Mouse (Mus musculus) G1E (cell line): ENCODE results near the gene Tasp1.

Source experiments
- CTCF ChIP-seq: IDR thresholded peaks from 2 replicates; pipeline ENCODE4 v1.5.1; 2012; ENCODE audit warnings: low read depth, low read length, inconsistent platforms, mixed read lengths
- GATA1 ChIP-seq: IDR thresholded peaks from 2 replicates; pipeline ENCODE4 v1.6.1; 2012; ENCODE audit warnings: borderline replicate concordance, low read length, inconsistent platforms, mixed read lengths
- GATA2 ChIP-seq: IDR thresholded peaks from 2 replicates; pipeline ENCODE4 v1.6.1; 2012; ENCODE audit warnings: low read depth, low read length, inconsistent platforms, borderline replicate concordance
- POLR2AphosphoS5 ChIP-seq: IDR thresholded peaks from 2 replicates; pipeline ENCODE4 v1.6.1; 2012; ENCODE audit warnings: low read depth, low read length, inconsistent platforms; ENCODE audit not compliant: insufficient replicate concordance

- no peak for TF ChIP-seq CTCF
- TF ChIP-seq GATA2 = no peak
- TF ChIP-seq POLR2AphosphoS5 = no peak
- TF ChIP-seq GATA1 = no peak
Observed at GRCm38 (mm10) chr2:140024937-140025336, 41.7 kb downstream of the Tasp1 start.
